Mouse (Mus musculus) hindbrain, embryonic 16.5 days (tissue): ENCODE data around the gene Alpl. TPM values are rescaled to one million over a fixed set of nuclear protein-coding genes. Genes with fewer than 3 reads are reported as not detected.

ENCODE experiments used
- ATAC-seq: fragments of 200-750 bp; cut with Nextera tagmentation; 2 replicates; pipeline ENCODE4 v1.8.0; 2017; ENCODE audit warnings: moderate TSS enrichment, moderate library complexity
- H3K27ac ChIP-seq: fragments of 300-500 bp; sonication (generic); 2 replicates; pipeline ENCODE4 v1.5.1; 2014; ENCODE audit warnings: low read depth, mild to moderate bottlenecking, control low read depth, low read length, moderate library complexity
- H3K27me3 ChIP-seq: fragments of 300-500 bp; sonication (generic); replicated peaks from 2 replicates; pipeline ENCODE4 v1.6.1; 2014; ENCODE audit warnings: low read length; ENCODE audit not compliant: control insufficient read depth, insufficient read depth
- H3K36me3 ChIP-seq: fragments of 300-500 bp; sonication (generic); 2 replicates; pipeline ENCODE4 v1.6.1; 2014; ENCODE audit warnings: mild to moderate bottlenecking, low read length, moderate library complexity, mixed read lengths; ENCODE audit not compliant: control insufficient read depth, insufficient read depth
- H3K4me1 ChIP-seq: fragments of 300-500 bp; sonication (generic); 2 replicates; pipeline ENCODE4 v1.6.1; 2014; ENCODE audit warnings: low read depth, low read length; ENCODE audit not compliant: control insufficient read depth, insufficient read depth
- H3K4me2 ChIP-seq: fragments of 300-500 bp; sonication (generic); 2 replicates; pipeline ENCODE4 v1.6.1; 2014; ENCODE audit warnings: mild to moderate bottlenecking, low read length, control low read depth, moderate library complexity
- H3K4me3 ChIP-seq: fragments of 300-500 bp; sonication (generic); 2 replicates; pipeline ENCODE4 v1.5.1; 2014; ENCODE audit warnings: mild to moderate bottlenecking, low read length, control low read depth, moderate library complexity
- H3K9ac ChIP-seq: fragments of 300-500 bp; sonication (generic); 2 replicates; pipeline ENCODE4 v1.6.1; 2014; ENCODE audit warnings: low read depth, mild to moderate bottlenecking, control low read depth, low read length, moderate library complexity
- H3K9me3 ChIP-seq: fragments of 300-500 bp; sonication (generic); 2 replicates; pipeline ENCODE4 v1.6.1; 2014; ENCODE audit warnings: mild to moderate bottlenecking, low read length, moderate library complexity; ENCODE audit not compliant: control insufficient read depth
- WGBS: fragments of 180-500 bp; shearing (Covaris S2); extraction: QIAGEN DNeasy Blood & Tissue Kit; methylation state at CpG from one replicate; pipeline ENCODE4 v1.1.7; 2014; 5-methylcytosine and 5-hydroxymethylcytosine counted together
- polyA plus RNA-seq: library from polyadenylated mRNA; unstranded; fragments of >200 nt; fragmentation: Nextera tagmentation; extraction: Ambion mirVana; gene quantifications from 2 replicates; pipeline ENCODE4 v1.2.1, GENCODE M21; 2015

The Alpl gene
- polyA plus RNA-seq, result 16.9 and 18.0 TPM in 2 replicates

DNA sequence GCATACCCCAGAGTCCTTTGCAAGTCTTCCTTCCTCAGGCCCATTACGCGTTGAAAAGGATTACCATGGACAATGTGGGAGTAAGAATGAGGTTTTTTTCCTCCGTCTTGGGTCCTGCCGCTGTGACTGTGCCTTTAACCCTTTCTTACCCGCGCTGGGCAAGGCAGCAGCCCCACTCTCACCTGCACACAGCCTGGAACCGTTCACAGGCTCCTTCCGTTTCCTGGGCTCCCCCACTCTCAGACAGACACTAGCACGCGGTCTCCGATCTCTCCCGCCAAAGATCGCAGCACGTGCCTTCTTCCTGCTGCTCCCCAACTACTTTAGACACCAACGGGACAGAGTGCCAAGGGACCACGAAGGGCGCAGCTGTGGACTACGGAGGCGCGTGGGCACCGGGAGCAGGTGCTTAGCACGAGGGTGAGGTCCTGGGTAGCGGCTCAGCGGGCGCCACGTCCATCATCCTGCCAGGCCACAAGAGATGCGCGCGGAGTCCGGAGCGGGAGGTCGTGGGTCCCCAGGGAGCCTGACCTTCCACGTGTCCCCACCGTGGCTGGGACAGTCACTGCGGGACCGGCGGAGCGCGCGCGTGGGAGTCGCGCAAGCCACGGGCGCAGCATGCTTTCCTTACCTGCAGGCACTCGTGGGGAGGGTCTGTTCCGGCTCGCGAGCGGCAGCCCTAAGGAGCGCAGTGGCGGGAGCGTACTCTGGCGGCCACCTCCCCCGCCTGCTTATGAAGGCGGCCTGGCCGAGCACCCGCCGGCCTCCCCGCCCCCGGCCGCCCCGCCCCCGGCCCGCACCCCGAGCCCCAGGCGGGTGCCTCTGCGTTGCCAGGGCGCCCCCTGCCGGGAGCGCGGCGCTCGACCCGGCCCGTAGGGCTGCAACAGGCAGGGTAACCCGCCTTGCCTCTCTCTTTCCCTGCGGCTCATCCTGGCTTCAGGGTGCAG, at the start of gene Alpl:
Gene Alpl (minus strand): TSS at position 774 of the 947 bp plus-strand sequence.
- Histone ChIP-seq H3K36me3 (no peaks in the 10 kb centered on the region), H3K9ac (peak within 1 kb of the TSS; percentile 56), H3K27ac (no peak within 1 kb of the TSS), H3K4me3 (peak within 1 kb of the TSS; percentile 41), H3K4me2 (peak within 1 kb of the TSS; percentile 90), H3K4me1 (peaks cover 10% of the 10 kb centered on the region), H3K9me3 (no peaks in the 10 kb centered on the region), H3K27me3 (peaks cover 10% of the 10 kb centered on the region)
- peak; percentile 86 for ATAC-seq
- WGBS, result under 1% methylated on average over 63 of the region's 78 CpGs

DNA sequence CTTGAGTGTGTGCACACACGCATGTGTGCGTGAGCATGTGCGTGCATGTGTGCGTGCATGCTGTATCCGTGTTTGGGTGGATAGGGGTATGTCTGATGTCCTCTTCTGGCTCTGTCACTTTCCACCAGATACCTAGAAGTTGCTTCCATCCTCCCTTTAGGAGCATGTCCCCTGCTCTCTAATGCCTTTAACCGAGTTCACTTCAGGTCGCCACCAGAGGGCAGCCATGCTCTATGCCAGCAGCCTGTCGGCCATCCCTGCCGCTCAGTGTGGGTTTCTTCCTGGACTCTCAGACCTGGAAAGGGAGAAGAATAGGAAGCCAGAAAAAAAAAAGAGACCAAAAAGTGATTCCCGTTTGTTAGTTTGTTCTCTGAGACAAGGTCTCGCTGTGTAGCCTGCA, 48.5 kb upstream of the Alpl start:
- no peak overlapping the region for H3K27ac ChIP-seq
- ATAC-seq, result peak; percentile 82
- H3K4me3 ChIP-seq, result no peak overlapping the region
- WGBS, result 20% methylated on average over 11 of the region's 11 CpGs
- no peak overlapping the region for H3K4me2 ChIP-seq
- H3K9me3 ChIP-seq, result no peaks in the 10 kb centered on the region
- H3K4me1 ChIP-seq, result no peaks in the 10 kb centered on the region
- H3K27me3 ChIP-seq, result no peaks in the 10 kb centered on the region
- no peak overlapping the region for H3K9ac ChIP-seq
- H3K36me3 ChIP-seq, result no peaks in the 10 kb centered on the region

DNA sequence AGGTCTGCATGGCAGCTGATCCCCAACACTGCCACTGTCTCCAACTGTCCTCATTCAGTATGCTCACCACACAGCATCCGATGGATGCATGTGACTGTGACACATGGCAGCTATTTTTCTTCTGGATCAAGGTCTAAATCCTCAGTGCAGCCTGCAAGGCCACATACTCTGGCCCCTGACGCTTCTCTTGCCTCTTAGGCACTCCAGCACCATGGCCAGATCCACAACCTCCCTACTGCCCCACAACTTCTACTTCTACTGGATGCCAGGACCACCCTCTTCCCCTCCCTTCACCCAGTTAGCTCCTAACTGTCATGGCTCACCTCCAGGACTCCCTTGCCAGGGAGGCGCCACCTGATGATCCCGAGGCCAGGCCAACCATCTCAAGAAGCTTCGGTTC, 43.3 kb upstream of the Alpl start:
- Histone ChIP-seq H3K9me3 (no peaks in the 10 kb centered on the region), H3K9ac (no peak overlapping the region), H3K4me1 (peaks cover 2% of the 10 kb centered on the region; the same call in 1 of the 2 replicates), H3K27me3 (no peaks in the 10 kb centered on the region), H3K36me3 (no peaks in the 10 kb centered on the region), H3K4me3 (no peak overlapping the region), H3K27ac (no peak overlapping the region), H3K4me2 (no peak overlapping the region)
- 86% methylated on average over 5 of the region's 5 CpGs for WGBS
- ATAC-seq, result no peak

DNA sequence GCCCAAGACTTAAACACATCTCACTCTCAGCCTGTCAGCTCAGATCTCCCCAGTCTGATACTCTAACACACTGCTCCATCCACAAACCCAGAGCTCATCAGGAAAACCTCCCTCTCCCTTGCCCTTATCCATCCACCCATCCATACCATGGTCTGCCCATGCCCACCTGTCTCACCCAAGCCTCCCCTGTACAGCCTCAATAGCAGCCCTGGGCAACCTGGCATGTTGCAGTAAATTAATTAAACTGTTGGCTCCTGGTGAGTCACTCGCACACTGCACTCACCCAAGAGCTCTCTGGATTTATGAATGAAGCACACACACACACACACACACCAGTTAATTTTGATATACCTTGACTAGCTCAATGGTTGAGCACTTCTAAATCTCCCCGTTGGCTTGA, 42.6 kb upstream of the Alpl start:
- Histone ChIP-seq H3K4me3 (no peak overlapping the region), H3K4me1 (peaks cover 2% of the 10 kb centered on the region; the same call in 1 of the 2 replicates), H3K9ac (no peak overlapping the region), H3K4me2 (no peak overlapping the region), H3K27me3 (no peaks in the 10 kb centered on the region), H3K36me3 (no peaks in the 10 kb centered on the region), H3K27ac (no peak overlapping the region), H3K9me3 (no peaks in the 10 kb centered on the region)
- WGBS, result 93% methylated on average over 2 of the region's 2 CpGs
- no peak for ATAC-seq

DNA sequence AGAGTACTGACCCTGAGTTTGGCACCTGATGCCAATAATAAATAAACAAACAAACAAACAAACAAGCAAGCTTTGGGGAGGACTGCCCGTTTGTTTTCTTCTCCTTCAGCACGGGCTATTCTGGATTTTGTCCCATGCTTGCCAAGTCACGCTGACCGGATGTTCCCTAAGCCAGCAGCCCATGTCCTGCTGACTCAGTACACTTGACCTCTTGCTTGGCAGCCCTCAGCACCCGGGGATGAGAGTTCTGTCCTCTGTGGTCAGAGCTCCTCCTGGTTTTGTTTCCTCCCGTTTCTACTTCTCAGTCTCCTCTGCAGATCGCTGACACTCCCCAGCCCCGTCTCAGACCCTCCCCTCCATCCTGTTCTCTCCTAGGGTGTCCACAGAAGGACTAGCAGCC, 41.6 kb upstream of the Alpl start:
- Histone ChIP-seq H3K9ac (no peak overlapping the region), H3K36me3 (no peaks in the 10 kb centered on the region), H3K4me1 (peaks cover 2% of the 10 kb centered on the region; the same call in 1 of the 2 replicates), H3K9me3 (no peaks in the 10 kb centered on the region), H3K27me3 (no peaks in the 10 kb centered on the region), H3K4me3 (no peak overlapping the region), H3K4me2 (no peak overlapping the region), H3K27ac (no peak overlapping the region)
- ATAC-seq, result no peak
- 82% methylated on average over 8 of the region's 8 CpGs for WGBS

DNA sequence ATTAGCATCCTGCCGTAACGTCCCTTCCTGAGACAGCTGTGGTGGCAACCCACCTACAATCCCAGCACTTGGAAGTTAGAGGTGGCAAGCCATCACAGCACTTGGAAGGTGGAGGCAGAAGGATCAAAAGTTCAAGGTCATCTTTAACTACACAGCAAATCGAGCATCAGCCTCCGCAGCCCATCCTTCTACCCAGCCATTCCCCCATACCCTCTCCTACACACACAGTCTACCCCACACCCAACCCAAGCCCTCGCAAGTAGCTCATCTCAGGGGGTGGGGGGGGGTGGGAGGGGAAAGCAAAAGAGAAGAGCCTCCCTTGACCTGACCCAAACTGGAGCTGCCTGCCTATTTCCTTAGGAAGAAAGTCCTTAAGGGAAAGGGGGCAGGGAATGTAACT, 40.6 kb upstream of the Alpl start:
- Histone ChIP-seq H3K27me3 (no peaks in the 10 kb centered on the region), H3K36me3 (no peaks in the 10 kb centered on the region), H3K4me1 (peaks cover 2% of the 10 kb centered on the region; the same call in 1 of the 2 replicates), H3K9ac (no peak overlapping the region), H3K4me2 (no peak overlapping the region), H3K4me3 (no peak overlapping the region), H3K9me3 (no peaks in the 10 kb centered on the region), H3K27ac (no peak overlapping the region)
- 93% methylated on average over 5 of the region's 5 CpGs for WGBS
- ATAC-seq, result no peak

DNA sequence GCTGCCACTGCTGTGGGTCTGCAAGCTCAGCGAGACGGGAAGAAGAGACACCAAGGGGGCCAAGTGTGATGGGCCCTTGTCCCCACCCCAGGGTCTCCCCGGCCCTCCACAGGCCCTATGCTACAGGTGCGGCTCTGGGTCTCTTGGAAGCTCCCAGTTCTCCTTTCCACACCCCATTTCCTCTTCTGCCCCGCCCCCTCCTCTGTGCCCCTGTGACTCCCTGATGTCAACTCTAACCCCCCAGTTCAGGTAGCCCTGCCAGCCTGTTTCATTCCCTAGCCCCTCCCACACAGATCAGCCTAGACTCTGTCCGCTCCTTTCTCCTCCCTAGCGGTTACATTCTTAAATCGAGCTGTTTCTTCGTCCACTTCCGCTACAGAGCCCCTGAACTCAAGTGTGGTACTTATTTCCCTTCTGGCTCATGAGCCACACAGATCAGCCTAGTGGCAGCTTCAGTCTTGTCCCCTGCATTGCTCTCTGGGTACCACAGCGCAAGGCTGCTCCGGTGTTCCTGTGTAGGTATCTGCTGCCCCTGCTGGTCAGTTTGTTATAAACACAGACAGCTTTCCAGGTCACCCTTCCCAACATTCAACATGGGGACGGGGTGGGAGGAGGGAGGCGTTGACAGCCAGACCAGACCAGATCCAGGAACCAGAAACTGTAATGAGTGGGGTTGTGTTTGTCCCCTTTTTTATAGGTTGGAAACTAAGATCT, 39.6 kb upstream of the Alpl start:
- H3K27ac ChIP-seq, result no peak overlapping the region
- H3K4me3 ChIP-seq, result no peak overlapping the region
- ATAC-seq, result peak; percentile 95
- no peaks in the 10 kb centered on the region for H3K36me3 ChIP-seq
- H3K4me1 ChIP-seq, result peaks cover 2% of the 10 kb centered on the region; the same call in 1 of the 2 replicates
- H3K4me2 ChIP-seq, result peak overlapping the region; percentile 40
- 18% methylated on average over 13 of the region's 14 CpGs for WGBS
- no peaks in the 10 kb centered on the region for H3K9me3 ChIP-seq
- H3K9ac ChIP-seq, result no peak overlapping the region
- no peaks in the 10 kb centered on the region for H3K27me3 ChIP-seq

DNA sequence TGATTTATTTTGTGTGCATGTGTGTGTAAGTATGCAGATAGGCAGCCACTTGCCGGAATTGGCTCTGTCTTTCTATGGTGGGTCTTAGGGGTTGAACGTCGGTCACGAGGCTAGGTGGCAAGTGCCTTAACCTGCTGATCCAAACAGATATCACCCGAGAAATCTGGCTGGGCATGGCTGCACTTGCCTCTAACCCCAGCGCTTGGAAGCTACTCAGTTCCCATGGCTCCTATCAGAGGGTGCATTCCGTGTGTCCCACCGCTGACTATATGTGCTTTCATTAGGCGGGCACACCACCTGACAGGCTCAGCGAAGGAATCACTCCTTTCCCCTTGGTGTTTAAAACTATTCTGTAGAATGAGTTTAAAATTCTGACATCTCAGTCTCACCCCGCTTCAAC, 35.4 kb upstream of the Alpl start:
- Histone ChIP-seq H3K36me3 (no peaks in the 10 kb centered on the region), H3K9me3 (no peaks in the 10 kb centered on the region), H3K27ac (no peak overlapping the region), H3K9ac (no peak overlapping the region), H3K4me2 (no peak overlapping the region), H3K4me1 (peaks cover 2% of the 10 kb centered on the region; the same call in 1 of the 2 replicates), H3K27me3 (0 out of 2 replicates have a peak, but pooled peaks cover 3% of the 10 kb centered on the region), H3K4me3 (no peak overlapping the region)
- no peak for ATAC-seq
- 82% methylated on average over 11 of the region's 11 CpGs for WGBS

DNA sequence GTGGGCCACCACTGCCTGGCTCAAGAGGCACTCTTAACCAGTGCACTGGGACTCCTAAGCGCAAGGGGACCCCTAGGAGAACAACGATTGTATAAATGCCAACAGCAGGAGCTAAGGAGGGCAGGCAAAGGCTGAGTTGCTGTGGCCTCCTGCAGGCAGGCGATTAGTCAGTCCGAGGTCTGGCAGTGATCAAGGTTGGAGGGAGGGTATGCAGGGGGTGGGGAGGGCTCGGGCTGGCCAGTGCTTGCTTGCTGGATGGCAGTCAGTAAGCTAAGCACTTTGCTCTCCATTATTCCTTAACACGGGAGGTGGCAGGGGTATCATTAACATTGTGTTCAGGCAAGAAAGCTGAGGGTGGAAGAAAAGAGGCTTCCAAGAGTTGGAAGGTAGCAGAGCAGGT, 34.2 kb upstream of the Alpl start:
- WGBS, result 23% methylated on average over 6 of the region's 6 CpGs
- H3K9me3 ChIP-seq, result no peaks in the 10 kb centered on the region
- no peak for ATAC-seq

More for the DNA sequence above, 34.2 kb upstream of the Alpl start:
- no peak overlapping the region for H3K9ac ChIP-seq
- no peak overlapping the region for H3K27ac ChIP-seq
- H3K4me2 ChIP-seq, result no peak overlapping the region
- 0 out of 2 replicates have a peak, but pooled peaks cover 3% of the 10 kb centered on the region for H3K27me3 ChIP-seq
- no peaks in the 10 kb centered on the region for H3K36me3 ChIP-seq
- H3K4me1 ChIP-seq, result no peaks in the 10 kb centered on the region
- no peak overlapping the region for H3K4me3 ChIP-seq
